Mouse (Mus musculus) stomach, postnatal 0 days (tissue): ENCODE results near the gene Ralbp1. TPM values are rescaled to one million over a fixed set of nuclear protein-coding genes. Genes with fewer than 3 reads are reported as not detected.
A peak's percentile ranks its signal among the peaks of the same experiment; 100 is the strongest.

Experiments used
- ATAC-seq: fragments of 200-750 bp; cut with Nextera tagmentation; 2 replicates; pipeline ENCODE4 v1.8.0; 2017; ENCODE audit not compliant: low FRiP score, low TSS enrichment
- DNase-seq: peaks from one replicate; pipeline ENCODE4 v3.0.0-alpha.2; 2016; ENCODE audit warnings: low spot score
- H3K27ac ChIP-seq: fragments of 300-500 bp; sonication (generic); replicated peaks from 2 replicates; pipeline ENCODE4 v1.5.1; 2014; ENCODE audit warnings: mild to moderate bottlenecking, control low read depth
- H3K27me3 ChIP-seq: fragments of 300-500 bp; sonication (generic); 2 replicates; pipeline ENCODE4 v1.6.1; 2014; ENCODE audit warnings: low read length; ENCODE audit not compliant: control insufficient read depth, insufficient read depth
- H3K36me3 ChIP-seq: fragments of 300-500 bp; sonication (generic); 2 replicates; pipeline ENCODE4 v1.6.1; 2014; ENCODE audit warnings: low read length, mixed read lengths; ENCODE audit not compliant: control insufficient read depth, insufficient read depth
- H3K4me1 ChIP-seq: fragments of 300-500 bp; sonication (generic); replicated peaks from 2 replicates; pipeline ENCODE4 v1.6.1; 2014; ENCODE audit warnings: antibody characterized with exemption; ENCODE audit not compliant: control insufficient read depth, insufficient read depth
- H3K4me2 ChIP-seq: fragments of 300-500 bp; sonication (generic); replicated peaks from 2 replicates; pipeline ENCODE4 v1.6.1; 2014; ENCODE audit warnings: low read depth, mild to moderate bottlenecking, control low read depth, moderate library complexity
- H3K4me3 ChIP-seq: fragments of 300-500 bp; sonication (generic); 2 replicates; pipeline ENCODE4 v1.5.1; 2014; ENCODE audit warnings: low read depth, low read length, control low read depth
- H3K9ac ChIP-seq: fragments of 300-500 bp; sonication (generic); 2 replicates; pipeline ENCODE4 v1.6.1; 2014; ENCODE audit warnings: mild to moderate bottlenecking, low read length, control low read depth, mixed read lengths
- H3K9me3 ChIP-seq: fragments of 300-500 bp; sonication (generic); 2 replicates; pipeline ENCODE4 v1.6.1; 2016; ENCODE audit warnings: low read length; ENCODE audit not compliant: control insufficient read depth
- CTCF ChIP-seq: IDR thresholded peaks from 2 replicates; pipeline ENCODE4 v1.5.1; 2016; ENCODE audit warnings: antibody characterized with exemption, low read depth, mild to moderate bottlenecking, moderate library complexity
- EP300 ChIP-seq: optimal IDR thresholded peaks from 2 replicates; pipeline ENCODE3; 2016; ENCODE audit warnings: antibody characterized with exemption
- WGBS: fragments of 180-500 bp; shearing (Covaris S2); extraction: QIAGEN DNeasy Blood & Tissue Kit; methylation state at CpG from one replicate; pipeline ENCODE4 v1.1.7; 2014; 5-methylcytosine and 5-hydroxymethylcytosine counted together
- polyA plus RNA-seq: library from polyadenylated mRNA; unstranded; fragments of >200 nt; fragmentation: Nextera tagmentation; extraction: Ambion mirVana; gene quantifications from 2 replicates; pipeline ENCODE4 v1.2.1, GENCODE M21; 2015

The Ralbp1 gene
- polyA plus RNA-seq, 1 experiment from 2014 or later: 114 TPM

DNA sequence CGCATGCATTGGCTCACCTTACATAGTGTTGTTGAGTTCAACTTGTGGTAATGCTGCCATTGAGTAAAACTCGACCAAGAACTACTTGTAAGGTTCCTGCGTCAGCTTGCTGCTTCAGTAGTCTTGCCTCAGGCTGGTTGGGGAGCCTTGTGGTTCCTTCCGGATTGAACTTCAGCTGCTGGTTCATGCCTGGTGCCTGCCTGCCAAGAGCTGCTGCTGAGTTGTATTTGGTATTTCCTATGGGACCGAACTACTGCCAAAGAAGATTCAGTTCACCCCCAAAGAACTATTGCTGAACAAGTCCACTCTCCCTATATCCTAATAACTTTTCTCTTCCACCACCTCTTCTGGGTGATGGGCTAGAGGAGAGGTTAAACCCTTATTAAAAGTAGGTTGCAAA is 3.9 kb upstream of the Ralbp1 start:
- ATAC-seq (no peak), DNase-seq (no peak)
- H3K4me2 ChIP-seq: no peak overlapping the region
- H3K36me3 ChIP-seq: no peaks in the 10 kb centered on the region
- WGBS: 82% methylated on average over 5 of the region's 5 CpGs
- no peaks in the 10 kb centered on the region for H3K9me3 ChIP-seq
- peaks cover 3% of the 10 kb centered on the region; the same call in 1 of the 2 replicates for H3K4me1 ChIP-seq
- H3K9ac ChIP-seq: no peak overlapping the region
- TF ChIP-seq CTCF (no peak), EP300 (no peak)
- no peak overlapping the region for H3K27ac ChIP-seq
- no peaks in the 10 kb centered on the region for H3K27me3 ChIP-seq
- no peak overlapping the region for H3K4me3 ChIP-seq

DNA sequence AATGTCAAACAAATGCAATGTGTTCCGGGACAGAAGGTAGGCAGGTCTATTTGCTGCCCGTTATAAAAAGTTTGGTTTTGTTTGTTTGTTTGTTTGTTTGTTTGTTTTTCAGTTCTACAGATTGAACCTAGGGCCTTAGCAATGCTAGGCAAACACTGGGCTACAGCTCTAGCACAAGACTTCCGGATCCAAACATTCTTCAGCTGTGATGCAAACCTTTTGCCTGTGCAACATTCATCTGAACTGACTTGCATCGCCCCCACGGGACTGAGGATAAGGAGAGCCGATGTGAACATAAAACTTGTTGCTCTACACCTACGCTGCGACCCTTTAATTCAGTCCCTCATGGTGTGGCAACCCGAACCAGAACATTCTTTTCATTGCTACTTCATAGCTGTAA is 973 bp upstream of the Ralbp1 start:
- peaks cover 7% of the 10 kb centered on the region; the same call in 1 of the 2 replicates for H3K4me1 ChIP-seq
- H3K36me3 ChIP-seq: no peaks in the 10 kb centered on the region
- DNase-seq: no peak
- ATAC-seq: no peak
- TF ChIP-seq CTCF (no peak), EP300 (no peak)
- no peak overlapping the region for H3K9ac ChIP-seq
- H3K27ac ChIP-seq: peak overlapping the region; percentile 98
- 51% methylated on average over 9 of the region's 9 CpGs for WGBS
- no peaks in the 10 kb centered on the region for H3K27me3 ChIP-seq
- peak overlapping the region; percentile 89 for H3K4me2 ChIP-seq
- H3K9me3 ChIP-seq: no peaks in the 10 kb centered on the region
- no peak overlapping the region for H3K4me3 ChIP-seq

DNA sequence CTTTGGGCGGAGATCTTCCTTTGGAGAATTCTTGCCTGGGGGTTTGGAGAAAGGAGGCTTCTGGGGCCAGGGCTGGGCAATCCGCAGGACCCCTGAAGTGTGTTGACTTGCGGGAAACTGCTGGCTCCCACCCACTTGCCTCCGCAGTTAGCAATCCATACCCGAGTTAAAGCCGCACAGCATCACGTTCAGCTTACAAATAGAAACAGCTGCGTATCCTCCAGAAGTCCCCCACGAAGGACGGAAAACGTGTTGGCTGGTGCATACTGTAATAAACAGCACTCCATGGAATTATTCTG is 251 bp downstream of the Ralbp1 start:
- H3K4me2 ChIP-seq: peak overlapping the region; percentile 89
- peaks cover 7% of the 10 kb centered on the region; the same call in 1 of the 2 replicates for H3K4me1 ChIP-seq
- H3K9ac ChIP-seq: peak overlapping the region; percentile 92
- H3K27me3 ChIP-seq: no peaks in the 10 kb centered on the region
- DNase-seq: no peak
- no peaks in the 10 kb centered on the region for H3K36me3 ChIP-seq
- peak overlapping the region; percentile 93 for H3K4me3 ChIP-seq
- WGBS: 0% methylated on average over 11 of the region's 11 CpGs
- no peaks in the 10 kb centered on the region for H3K9me3 ChIP-seq
- TF ChIP-seq CTCF (no peak), EP300 (no peak)
- peak overlapping the region; percentile 98 for H3K27ac ChIP-seq
- no peak for ATAC-seq

DNA sequence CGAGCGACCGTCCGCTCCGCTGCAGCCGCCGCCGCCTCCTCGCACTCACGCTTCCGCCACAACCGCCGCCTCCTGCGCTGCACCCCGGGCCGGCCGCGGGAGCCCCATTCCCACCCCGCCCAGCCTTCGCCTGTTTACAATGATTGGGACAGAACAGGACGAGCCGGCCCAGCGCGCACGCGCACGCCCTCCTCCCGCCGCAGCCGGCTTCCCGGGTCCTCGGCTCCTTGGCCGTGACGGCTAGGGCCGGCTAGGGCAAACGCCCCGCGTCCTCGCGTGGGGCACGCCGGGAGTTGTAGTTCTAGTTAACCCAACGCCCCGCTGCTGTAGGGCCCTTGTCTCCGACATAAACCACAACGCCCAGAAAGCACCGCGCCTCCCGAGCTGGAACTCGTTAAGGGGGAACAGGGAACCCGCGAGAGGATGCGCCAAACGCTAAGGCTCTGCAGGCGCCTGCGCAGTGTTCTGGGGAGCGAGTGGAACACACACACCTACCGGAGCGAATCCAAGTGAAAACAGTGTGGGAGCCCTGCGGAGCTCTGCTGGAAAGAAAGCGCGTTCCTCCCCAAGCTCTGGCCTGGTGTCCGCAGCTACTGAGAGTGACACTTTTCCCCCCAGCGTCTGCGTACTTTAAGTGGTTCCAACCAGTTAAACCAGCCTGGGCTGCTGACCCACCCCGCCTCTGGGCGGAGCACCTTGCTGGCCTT is 754 bp downstream of the Ralbp1 start:
- Histone ChIP-seq H3K27me3 (no peaks in the 10 kb centered on the region), H3K4me2 (peak overlapping the region; percentile 95), H3K27ac (peak overlapping the region; percentile 98), H3K4me3 (peak overlapping the region; percentile 93), H3K4me1 (peaks cover 7% of the 10 kb centered on the region; the same call in 1 of the 2 replicates), H3K36me3 (no peaks in the 10 kb centered on the region), H3K9ac (peak overlapping the region; percentile 92), H3K9me3 (no peaks in the 10 kb centered on the region)
- ATAC-seq (peak; percentile 100), DNase-seq (peak; percentile 100)
- TF ChIP-seq EP300: peak; percentile 71
- peak; percentile 42; the same call in 1 of the 2 replicates for TF ChIP-seq CTCF
- under 1% methylated on average over 56 of the region's 67 CpGs for WGBS

DNA sequence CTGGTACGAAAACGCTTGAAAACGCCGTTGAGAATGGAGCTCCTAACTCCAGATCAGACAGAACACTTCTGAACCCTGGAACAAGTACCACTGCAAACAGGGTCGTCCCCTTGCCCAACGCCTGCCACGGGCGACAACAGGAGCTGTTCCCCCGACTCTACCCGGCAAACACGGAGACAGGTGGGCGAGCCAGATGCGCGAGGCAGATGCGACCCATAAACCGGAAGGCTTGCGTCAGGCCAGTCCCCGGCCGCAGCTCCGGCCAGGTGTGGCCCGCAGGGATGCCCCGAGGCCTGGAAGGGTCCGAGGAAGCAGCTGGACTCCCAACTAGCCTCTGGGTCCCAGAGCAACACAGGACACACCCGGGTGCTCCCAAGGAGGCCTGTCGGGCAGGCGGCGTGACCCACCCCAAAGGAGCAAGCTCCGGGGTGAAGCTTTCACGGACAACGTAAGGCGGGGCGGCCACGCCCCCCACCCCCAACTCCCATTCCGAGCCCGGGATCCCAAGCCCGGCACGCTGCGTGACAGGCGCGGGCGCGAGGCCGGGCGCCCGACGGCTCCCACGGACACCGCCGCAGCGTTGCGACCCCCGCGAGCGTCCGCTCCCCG is 1.4 kb downstream of the Ralbp1 start:
- H3K9ac ChIP-seq: peak overlapping the region; percentile 92
- H3K27ac ChIP-seq: peak overlapping the region; percentile 98
- under 1% methylated on average over 33 of the region's 56 CpGs for WGBS
- TF ChIP-seq CTCF (no peak), EP300 (no peak)
- H3K9me3 ChIP-seq: no peaks in the 10 kb centered on the region
- no peak for DNase-seq
- ATAC-seq: peak; percentile 11
- H3K4me3 ChIP-seq: peak overlapping the region; percentile 93
- peak overlapping the region; percentile 95 for H3K4me2 ChIP-seq
- H3K4me1 ChIP-seq: peaks cover 7% of the 10 kb centered on the region; the same call in 1 of the 2 replicates
- H3K27me3 ChIP-seq: no peaks in the 10 kb centered on the region
- H3K36me3 ChIP-seq: no peaks in the 10 kb centered on the region

DNA sequence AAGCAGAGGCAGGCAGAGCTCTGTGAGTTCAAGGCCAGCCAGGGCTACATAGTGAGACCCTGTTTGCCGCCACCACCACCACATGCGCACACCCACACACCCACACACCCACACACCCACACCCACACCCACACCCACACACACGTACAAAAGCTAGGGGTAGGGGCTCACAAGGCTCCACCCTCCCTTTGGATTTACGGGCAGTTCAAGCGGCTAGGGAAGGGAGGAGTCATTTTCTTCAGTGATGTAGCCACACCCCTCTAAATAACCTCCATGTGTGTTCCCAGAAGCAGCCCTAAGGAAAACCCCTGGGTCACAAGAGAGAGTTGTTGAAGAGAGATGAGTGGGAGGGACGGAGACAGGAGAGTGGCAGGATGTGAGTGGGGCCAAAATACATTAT is 8.6 kb downstream of the Ralbp1 start:
- H3K4me1 ChIP-seq: no peaks in the 10 kb centered on the region; the same call in 1 of the 2 replicates
- ATAC-seq (no peak), DNase-seq (no peak)
- H3K36me3 ChIP-seq: no peaks in the 10 kb centered on the region; the same call in 1 of the 2 replicates
- no peaks in the 10 kb centered on the region for H3K9me3 ChIP-seq
- 66% methylated on average over 6 of the region's 6 CpGs for WGBS
- H3K9ac ChIP-seq: no peak overlapping the region
- H3K4me3 ChIP-seq: no peak overlapping the region
- H3K27me3 ChIP-seq: no peaks in the 10 kb centered on the region
- TF ChIP-seq CTCF (no peak), EP300 (no peak)
- H3K4me2 ChIP-seq: no peak overlapping the region
- no peak overlapping the region for H3K27ac ChIP-seq
